Mouse (Mus musculus): ENCODE results near the gene Gm20917. TPM values are rescaled to one million over a fixed set of nuclear protein-coding genes. Genes with fewer than 3 reads are reported as not detected.
"Not testable (repeated sequence)": the region's sequence is repeated elsewhere in the genome, so short reads cannot be mapped to it uniquely, and the experiment has no call there.

Gene Gm20917
- total RNA-seq (2014; rRNA removed), result not detected in 2 replicates
- polyA plus RNA-seq (2012; rRNA removed), result not detected in 2 replicates

- H3K36me3 ChIP-seq (ENCODE audit: control insufficient read depth, insufficient read depth, low read length); H3K4me3 ChIP-seq (ENCODE audit: insufficient read depth, low read depth, low read length); H3K27me3 ChIP-seq (ENCODE audit: control insufficient read depth, insufficient read depth, low read length); H3K27ac ChIP-seq (replicated peaks; ENCODE audit: insufficient read depth, low read depth, low read length); DNase-seq (ENCODE audit: extremely low read depth, low read depth, low spot score); H3K79me2 ChIP-seq (ENCODE audit: control insufficient read depth, insufficient read depth, low read length); H3K9ac ChIP-seq (ENCODE audit: low read depth, low read length); H3K4me1 ChIP-seq (ENCODE audit: control insufficient read depth, insufficient read depth, low read length): not testable (repeated sequence)
- WGBS, result no CpG with 5 or more reads among the region's 4 CpGs
These were observed at the start of gene Gm20917 for GRCm38 (mm10) chrY:79151022-79151421. TSS of gene Gm20917 (minus strand) at chrY:79151122.

Other genes starting within 250 kb of the Gm20917 start
- gene Gm20916, start 168.4 kb upstream of the Gm20917 start, total RNA-seq (2014; rRNA removed), result not detected in 2 replicates
- gene Gm20916, start 168.4 kb upstream of the Gm20917 start, polyA plus RNA-seq (2012; rRNA removed), result not detected in 2 replicates